17 mouse cellular contexts compared by ENCODE assay signal in the genomic region with DNA sequence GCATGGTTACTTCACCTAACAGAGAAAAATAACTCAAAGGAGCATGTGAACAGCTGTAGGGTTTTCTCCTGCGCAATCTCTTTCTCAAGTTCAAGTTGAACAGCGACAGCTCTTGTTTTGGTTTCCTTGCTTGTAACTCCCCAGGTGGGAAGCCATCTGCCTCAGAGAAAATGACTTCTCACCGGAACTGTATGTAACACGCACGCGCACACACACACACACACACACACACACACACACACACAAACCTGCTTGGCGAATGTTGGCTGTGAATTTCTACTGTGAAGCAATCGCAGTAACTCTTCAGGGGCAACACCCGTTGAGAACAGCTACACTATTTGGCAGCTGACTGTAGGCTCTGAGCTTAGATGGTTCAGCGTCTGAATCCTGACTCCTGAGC.
DNase-seq lines count a peak whose midpoint lies in the region; ATAC-seq lines count a peak whose summit lies in the region.
"Had no signal": no experiment of that assay in that cellular context is flagged by ENCODE, and none has a peak within 500 bp of the region (broad histone marks: within the 10 kb centered on the region; RNA-seq: fewer than 3 reads in every experiment).

No protein-coding gene starts in this region.

- H3K27me3 ChIP-seq in embryonic facial prominence, embryonic 10.5 days (replicated peaks; ENCODE audit: low read depth, poor library complexity, severe bottlenecking): no peaks in the 10 kb centered on the region
- no peaks in the 10 kb centered on the region for H3K27me3 ChIP-seq in liver, embryonic 11.5 days (replicated peaks; ENCODE audit: control insufficient read depth, insufficient read depth, low read length)
- H3K27me3 ChIP-seq: embryonic facial prominence, embryonic 12.5 days; heart, embryonic 15.5 days; kidney, embryonic 15.5 days had no signal

- 94% methylated on average over 10 of the region's 10 CpGs for WGBS in embryonic facial prominence, embryonic 10.5 days
- 87% methylated on average over 10 of the region's 10 CpGs for WGBS in liver, embryonic 11.5 days

- no peak overlapping the region for H3K4me3 ChIP-seq in embryonic facial prominence, embryonic 10.5 days
- H3K4me3 ChIP-seq in liver, embryonic 11.5 days (ENCODE audit: low read depth, low read length): no peak overlapping the region
- H3K4me3 ChIP-seq: embryonic facial prominence, embryonic 12.5 days; heart, embryonic 15.5 days; hindbrain, embryonic 10.5 days; kidney, embryonic 15.5 days had no signal

- H3K9me3 ChIP-seq in embryonic facial prominence, embryonic 10.5 days: no peaks in the 10 kb centered on the region
- no peaks in the 10 kb centered on the region for H3K9me3 ChIP-seq in liver, embryonic 11.5 days (ENCODE audit: control insufficient read depth, low read length)
- H3K9me3 ChIP-seq: embryonic facial prominence, embryonic 12.5 days; heart, embryonic 15.5 days; hindbrain, embryonic 10.5 days; kidney, embryonic 15.5 days had no signal

- peak; percentile 23 for DNase-seq in layer of hippocampus, adult 11-12 months (ENCODE audit: low spot score)
- DNase-seq in layer of hippocampus, adult 9-10 months (ENCODE audit: low spot score): no peak
- DNase-seq in brain, adult 2 months (ENCODE audit: low read depth, low spot score): peak; percentile 90
- peak; percentile 41 for DNase-seq in cerebellum, adult 8-10 months
- no peak for DNase-seq in embryonic facial prominence, embryonic 10.5 days (ENCODE audit: low spot score)
- DNase-seq in liver, embryonic 11.5 days (ENCODE audit: low spot score): no peak
- DNase-seq: adrenal gland, postnatal 14 days; heart, adult 11 months; lung, postnatal 14 days; retina, postnatal 1 day had no signal

- no peak overlapping the region for H3K9ac ChIP-seq in liver, embryonic 11.5 days (ENCODE audit: low read depth, low read length)
- H3K9ac ChIP-seq: embryonic facial prominence, embryonic 12.5 days; heart, embryonic 15.5 days; kidney, embryonic 15.5 days; liver, embryonic 14.5 days had no signal

- H3K36me3 ChIP-seq in embryonic facial prominence, embryonic 10.5 days (replicated peaks): no peaks in the 10 kb centered on the region
- H3K36me3 ChIP-seq in liver, embryonic 11.5 days (ENCODE audit: control insufficient read depth, insufficient read depth, low read length): no peaks in the 10 kb centered on the region
- H3K36me3 ChIP-seq: embryonic facial prominence, embryonic 12.5 days; heart, embryonic 15.5 days; hindbrain, embryonic 10.5 days; kidney, embryonic 15.5 days had no signal

- peak; percentile 7; the same call in 1 of the 2 replicates for ATAC-seq in megakaryocyte, adult 5-6 weeks (ENCODE audit: poor library complexity, severe bottlenecking)
- ATAC-seq in liver, embryonic 11.5 days (replicated peaks; ENCODE audit: low FRiP score): no peak
- ATAC-seq in CD4-positive, CD25-positive, alpha-beta regulatory T cell, adult 4 months: no peak

- peaks cover 1% of the 10 kb centered on the region for H3K4me1 ChIP-seq in embryonic facial prominence, embryonic 10.5 days
- no peaks in the 10 kb centered on the region for H3K4me1 ChIP-seq in liver, embryonic 11.5 days (replicated peaks; ENCODE audit: control insufficient read depth, insufficient read depth, low read length)
- H3K4me1 ChIP-seq: embryonic facial prominence, embryonic 12.5 days had no signal

- no peak overlapping the region for H3K4me2 ChIP-seq in liver, embryonic 11.5 days
- H3K4me2 ChIP-seq: embryonic facial prominence, embryonic 12.5 days; heart, embryonic 15.5 days; kidney, embryonic 15.5 days had no signal

- H3K27ac ChIP-seq in embryonic facial prominence, embryonic 10.5 days (replicated peaks): no peak overlapping the region
- H3K27ac ChIP-seq in liver, embryonic 11.5 days (ENCODE audit: low read depth, low read length): no peak overlapping the region
- H3K27ac ChIP-seq: embryonic facial prominence, embryonic 12.5 days; heart, embryonic 15.5 days; hindbrain, embryonic 10.5 days; kidney, embryonic 15.5 days; liver, embryonic 14.5 days had no signal

Comparison
In these comparisons a context has a peak if more than half of its experiments do, and no peak if none do; other contexts are left out.
1. DNase-seq: peak in layer of hippocampus, adult 11-12 months (single experiment), brain, adult 2 months (single experiment) and cerebellum, adult 8-10 months (single experiment); none in layer of hippocampus, adult 9-10 months (single experiment), embryonic facial prominence, embryonic 10.5 days (single experiment) and liver, embryonic 11.5 days (single experiment).